Mouse (Mus musculus) lung, adult 2 months (tissue): ENCODE data around the gene Grk1.

ENCODE experiments used
- CTCF ChIP-seq: fragments of 200-500 bp; IDR thresholded peaks from 2 replicates; pipeline ENCODE4 v1.5.1; 2011; ENCODE audit warnings: mild to moderate bottlenecking, low read length, control low read depth; ENCODE audit not compliant: insufficient read depth
- POLR2A ChIP-seq: fragments of 200-500 bp; IDR thresholded peaks from 2 replicates; pipeline ENCODE4 v1.6.1; 2011; ENCODE audit warnings: low read depth, mild to moderate bottlenecking, control low read depth, low read length, borderline replicate concordance; ENCODE audit errors: extremely low read depth

DNA sequence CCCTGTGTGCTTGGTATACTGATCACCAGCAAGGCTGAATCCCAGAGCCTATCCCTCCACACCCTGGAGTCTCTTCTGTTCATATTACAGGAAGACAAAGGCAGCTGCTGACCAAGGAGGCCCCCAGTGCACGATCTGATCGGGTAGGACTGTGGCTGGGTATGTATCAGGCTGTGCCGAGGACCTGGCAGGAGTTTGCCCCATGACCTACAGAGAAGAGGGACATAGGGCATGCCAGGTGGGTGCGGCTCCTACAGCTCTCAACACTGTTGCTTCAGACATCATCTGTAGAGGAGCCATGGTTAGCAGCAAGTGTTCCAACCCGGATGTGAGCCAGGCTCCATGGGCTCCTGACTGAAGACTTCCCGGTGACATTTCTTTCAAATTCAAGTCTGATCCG is 11.0 kb upstream of the Grk1 start:
- TF ChIP-seq CTCF = no peak
- no peak for TF ChIP-seq POLR2A
